Mouse (Mus musculus): Measurements from ENCODE around the gene Angel1. TPM values are rescaled to one million over a fixed set of nuclear protein-coding genes. Genes with fewer than 3 reads are reported as not detected.
A peak's percentile ranks its signal among the peaks of the same experiment; 100 is the strongest.

The Angel1 gene
- polyA plus RNA-seq, 1 experiment from 2014 or later, result 14.7 TPM

- H3K4me3 ChIP-seq, result 0 out of 2 replicates have a peak overlapping the region, but pooled peaks have one; percentile 21
- H3K27ac ChIP-seq, result peak overlapping the region; percentile 83
- no peak for DNase-seq (ENCODE audit: low spot score)
- H3K36me3 ChIP-seq, result peaks cover 52% of the 10 kb centered on the region
- no peaks in the 10 kb centered on the region for H3K9me3 ChIP-seq
- H3K4me1 ChIP-seq (replicated peaks), result peaks cover 58% of the 10 kb centered on the region
- no peaks in the 10 kb centered on the region for H3K27me3 ChIP-seq (ENCODE audit: insufficient read depth, poor library complexity, severe bottlenecking)
These were observed 27.7 kb downstream of the Angel1 start for GRCm38 (mm10) chr12:86698537-86698936.

- 72% methylated on average over 2 of the region's 2 CpGs for WGBS
- no peaks in the 10 kb centered on the region for H3K9me3 ChIP-seq
- H3K4me1 ChIP-seq (replicated peaks), result peaks cover 58% of the 10 kb centered on the region
- no peaks in the 10 kb centered on the region for H3K27me3 ChIP-seq (ENCODE audit: insufficient read depth, poor library complexity, severe bottlenecking)
- peak overlapping the region; percentile 83; the same call in 1 of the 2 replicates for H3K27ac ChIP-seq
- DNase-seq (ENCODE audit: low spot score), result no peak
- peaks cover 49% of the 10 kb centered on the region for H3K36me3 ChIP-seq
- no peak overlapping the region for H3K4me3 ChIP-seq
These were observed 28.3 kb downstream of the Angel1 start for GRCm38 (mm10) chr12:86697996-86698395.

GRCm38 (mm10) chr12:86694441-86694840, 31.8 kb downstream of the Angel1 start:
- Histone ChIP-seq H3K36me3 (peaks cover 76% of the 10 kb centered on the region), H3K27me3 (ENCODE audit: insufficient read depth, poor library complexity, severe bottlenecking) (no peaks in the 10 kb centered on the region), H3K4me3 (no peak overlapping the region), H3K4me1 (replicated peaks) (peaks cover 28% of the 10 kb centered on the region), H3K9me3 (no peaks in the 10 kb centered on the region), H3K27ac (peak overlapping the region; percentile 40; the same call in 1 of the 2 replicates)
- WGBS, result 88% methylated on average over 1 of the region's 1 CpGs
- DNase-seq (ENCODE audit: low spot score), result no peak

DNA sequence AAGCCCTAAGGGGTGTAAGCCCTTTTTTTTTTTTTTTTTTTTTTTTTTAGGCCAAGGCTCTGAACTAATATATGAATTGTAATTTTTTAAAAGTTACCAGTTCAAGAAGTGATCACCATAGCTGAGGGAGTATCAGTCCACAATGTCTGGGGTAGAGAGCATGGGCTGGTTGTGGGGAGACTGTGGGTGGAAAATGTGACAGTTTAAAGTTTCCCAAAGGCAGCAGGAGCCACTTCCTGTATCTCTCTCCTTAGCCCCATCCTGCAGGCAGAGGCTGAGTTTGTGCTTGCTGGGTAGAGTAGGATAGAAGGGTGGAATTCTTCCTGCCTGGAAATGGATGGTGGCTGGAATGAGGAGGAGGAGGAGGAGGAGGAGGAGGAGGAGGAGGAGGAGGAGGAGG, 32.9 kb downstream of the Angel1 start:
- no peak for DNase-seq (ENCODE audit: low spot score)
- H3K9me3 ChIP-seq, result no peaks in the 10 kb centered on the region
- H3K4me1 ChIP-seq (replicated peaks), result peaks cover 18% of the 10 kb centered on the region
- no peak overlapping the region for H3K27ac ChIP-seq
- H3K27me3 ChIP-seq (ENCODE audit: insufficient read depth, poor library complexity, severe bottlenecking), result no peaks in the 10 kb centered on the region
- no peak overlapping the region for H3K4me3 ChIP-seq
- peaks cover 87% of the 10 kb centered on the region for H3K36me3 ChIP-seq

GRCm38 (mm10) chr12:86692471-86693356, 33.5 kb downstream of the Angel1 start:
- no peak for DNase-seq (ENCODE audit: low spot score)
- H3K36me3 ChIP-seq, result peaks cover 94% of the 10 kb centered on the region
- H3K27me3 ChIP-seq (ENCODE audit: insufficient read depth, poor library complexity, severe bottlenecking), result no peaks in the 10 kb centered on the region
- peak overlapping the region; percentile 54; the same call in 1 of the 2 replicates for H3K27ac ChIP-seq
- 76% methylated on average over 5 of the region's 5 CpGs for WGBS
- H3K4me1 ChIP-seq (replicated peaks), result peaks cover 19% of the 10 kb centered on the region
- H3K4me3 ChIP-seq, result no peak overlapping the region
- no peaks in the 10 kb centered on the region for H3K9me3 ChIP-seq

- no peak for DNase-seq (ENCODE audit: low spot score)
- H3K4me3 ChIP-seq, result no peak overlapping the region
- H3K27me3 ChIP-seq (ENCODE audit: insufficient read depth, poor library complexity, severe bottlenecking), result no peaks in the 10 kb centered on the region
- H3K27ac ChIP-seq, result peak overlapping the region; percentile 41; the same call in 1 of the 2 replicates
- 91% methylated on average over 12 of the region's 12 CpGs for WGBS
- no peaks in the 10 kb centered on the region for H3K9me3 ChIP-seq
- H3K4me1 ChIP-seq (replicated peaks), result peaks cover 34% of the 10 kb centered on the region
- H3K36me3 ChIP-seq, result peaks cover 95% of the 10 kb centered on the region
These were observed 35.4 kb downstream of the Angel1 start for GRCm38 (mm10) chr12:86690700-86691485.

DNA sequence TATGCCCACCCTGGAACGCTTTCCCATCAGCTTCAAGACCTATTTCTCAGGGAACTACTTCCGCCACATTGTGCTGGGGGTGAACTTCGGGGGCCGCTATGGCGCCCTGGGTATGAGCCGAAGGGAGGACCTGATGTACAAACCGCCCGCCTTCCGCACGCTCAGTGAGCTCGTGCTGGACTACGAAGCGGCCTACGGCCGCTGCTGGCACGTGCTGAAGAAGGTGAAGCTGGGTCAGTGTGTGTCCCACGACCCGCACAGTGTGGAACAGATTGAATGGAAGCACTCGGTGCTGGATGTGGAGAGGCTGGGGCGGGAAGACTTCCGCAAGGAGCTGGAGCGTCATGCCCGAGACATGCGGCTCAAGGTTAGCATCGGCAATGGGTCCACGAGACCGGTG, 37.3 kb downstream of the Angel1 start:
- Histone ChIP-seq H3K9me3 (no peaks in the 10 kb centered on the region), H3K36me3 (peaks cover 95% of the 10 kb centered on the region), H3K27ac (no peak overlapping the region), H3K4me3 (no peak overlapping the region), H3K4me1 (replicated peaks) (peaks cover 29% of the 10 kb centered on the region), H3K27me3 (ENCODE audit: insufficient read depth, poor library complexity, severe bottlenecking) (no peaks in the 10 kb centered on the region)
- DNase-seq (ENCODE audit: low spot score), result no peak
- WGBS, result 95% methylated on average over 27 of the region's 27 CpGs

GRCm38 (mm10) chr12:86687971-86688573, 38.2 kb downstream of the Angel1 start:
- WGBS, result 85% methylated on average over 4 of the region's 4 CpGs
- H3K36me3 ChIP-seq, result peaks cover 98% of the 10 kb centered on the region
- no peaks in the 10 kb centered on the region for H3K27me3 ChIP-seq (ENCODE audit: insufficient read depth, poor library complexity, severe bottlenecking)
- no peak for DNase-seq (ENCODE audit: low spot score)
- no peak overlapping the region for H3K4me3 ChIP-seq
- H3K27ac ChIP-seq, result peak overlapping the region; percentile 59
- H3K9me3 ChIP-seq, result no peaks in the 10 kb centered on the region
- peaks cover 36% of the 10 kb centered on the region for H3K4me1 ChIP-seq (replicated peaks)

DNA sequence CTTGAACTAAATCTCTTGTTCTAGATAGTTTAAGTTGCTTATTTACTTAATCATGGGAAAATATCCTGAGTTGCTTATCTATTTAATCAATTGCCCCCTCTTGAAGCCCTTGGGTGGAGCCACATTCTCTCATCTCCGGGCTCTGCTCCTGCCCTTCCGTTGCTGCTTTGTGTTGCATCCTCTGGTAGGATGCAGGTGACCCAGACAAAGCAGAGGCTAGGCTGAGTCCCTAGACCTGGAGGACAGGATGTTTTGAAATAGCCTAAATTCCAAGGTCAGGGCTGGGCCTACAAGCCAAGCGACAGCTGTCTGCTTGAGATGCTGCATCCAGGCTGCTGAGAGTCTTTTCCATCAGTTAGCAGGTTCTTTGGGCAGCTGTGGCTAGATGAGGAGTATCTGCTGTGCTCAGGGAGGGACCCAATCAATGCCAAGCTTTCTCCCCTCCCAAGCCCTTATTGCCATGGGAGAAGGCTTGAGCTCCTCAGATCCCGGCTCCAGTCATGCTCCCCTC, 38.8 kb downstream of the Angel1 start:
- no peak overlapping the region for H3K4me3 ChIP-seq
- DNase-seq (ENCODE audit: low spot score), result no peak
- H3K36me3 ChIP-seq, result peaks cover 98% of the 10 kb centered on the region
- 83% methylated on average over 4 of the region's 4 CpGs for WGBS
- H3K4me1 ChIP-seq (replicated peaks), result peaks cover 42% of the 10 kb centered on the region
- no peaks in the 10 kb centered on the region for H3K27me3 ChIP-seq (ENCODE audit: insufficient read depth, poor library complexity, severe bottlenecking)
- peak overlapping the region; percentile 59 for H3K27ac ChIP-seq
- H3K9me3 ChIP-seq, result no peaks in the 10 kb centered on the region

DNA sequence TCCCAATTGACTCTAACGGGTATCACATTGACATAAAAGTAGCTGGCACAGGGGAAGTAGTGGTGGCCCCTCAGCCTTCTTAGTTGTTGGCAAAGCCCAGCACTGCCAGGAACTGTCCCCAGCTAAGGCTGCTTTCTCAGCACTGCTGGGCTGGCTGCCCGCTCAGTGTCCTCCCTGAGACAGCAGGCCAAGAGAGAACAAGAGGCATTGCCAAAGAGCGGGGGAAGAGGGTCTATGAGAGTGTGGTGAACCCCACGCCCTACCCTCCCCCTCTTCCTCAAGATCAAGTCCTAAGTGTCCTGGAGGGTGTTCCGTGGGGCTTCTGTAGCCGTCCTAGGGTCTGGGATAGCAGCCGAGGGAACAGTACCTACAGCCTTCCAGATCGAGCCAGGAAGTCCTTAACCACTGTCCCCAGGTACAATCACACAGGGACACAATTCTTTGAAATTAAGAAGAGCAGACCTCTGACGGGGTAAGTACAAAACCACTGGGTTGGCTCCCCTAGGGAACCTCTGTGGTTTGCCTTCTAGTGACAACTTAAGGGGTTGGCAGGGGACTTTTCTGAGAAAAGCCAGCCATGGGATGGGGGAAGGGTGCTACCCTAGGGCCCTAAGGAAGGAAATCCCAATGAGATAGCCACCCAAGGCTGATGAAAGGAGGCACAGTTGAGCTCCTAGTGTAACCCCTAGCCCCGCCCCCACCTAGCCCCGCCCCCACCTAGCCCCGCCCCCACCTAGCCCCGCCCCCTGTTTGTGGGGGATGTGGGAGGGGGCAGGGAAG, 39.5 kb downstream of the Angel1 start:
- H3K9me3 ChIP-seq, result no peaks in the 10 kb centered on the region
- no peak overlapping the region for H3K4me3 ChIP-seq
- WGBS, result 61% methylated on average over 13 of the region's 13 CpGs
- H3K4me1 ChIP-seq (replicated peaks), result peaks cover 50% of the 10 kb centered on the region
- H3K27me3 ChIP-seq (ENCODE audit: insufficient read depth, poor library complexity, severe bottlenecking), result no peaks in the 10 kb centered on the region
- H3K27ac ChIP-seq, result no peak overlapping the region
- no peak for DNase-seq (ENCODE audit: low spot score)
- peaks cover 92% of the 10 kb centered on the region for H3K36me3 ChIP-seq

DNA sequence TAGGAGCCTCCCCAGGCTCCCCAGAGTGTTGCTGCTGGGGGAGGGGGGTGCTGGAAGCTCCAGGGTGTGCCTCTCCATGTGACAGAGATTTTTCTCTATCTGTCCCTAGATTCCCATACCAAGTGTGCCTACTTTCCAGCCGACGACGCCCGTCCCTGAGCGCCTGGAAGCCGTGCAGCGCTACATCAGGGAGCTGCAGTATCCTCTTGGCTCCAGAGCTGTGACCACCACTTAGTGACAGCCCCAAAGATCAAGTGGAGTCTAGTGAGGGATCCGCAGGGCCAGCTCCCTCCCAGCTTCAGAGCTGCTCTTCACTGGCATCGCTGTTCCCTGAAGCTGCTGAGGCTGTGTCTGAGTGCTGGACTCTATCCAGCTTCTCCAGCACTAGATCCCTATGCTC, 41.0 kb downstream of the Angel1 start:
- Histone ChIP-seq H3K4me3 (no peak overlapping the region), H3K4me1 (replicated peaks) (peaks cover 62% of the 10 kb centered on the region), H3K27me3 (ENCODE audit: insufficient read depth, poor library complexity, severe bottlenecking) (no peaks in the 10 kb centered on the region), H3K36me3 (peaks cover 79% of the 10 kb centered on the region), H3K9me3 (no peaks in the 10 kb centered on the region), H3K27ac (peak overlapping the region; percentile 56; the same call in 1 of the 2 replicates)
- WGBS, result 74% methylated on average over 9 of the region's 9 CpGs
- DNase-seq (ENCODE audit: low spot score), result no peak

DNA sequence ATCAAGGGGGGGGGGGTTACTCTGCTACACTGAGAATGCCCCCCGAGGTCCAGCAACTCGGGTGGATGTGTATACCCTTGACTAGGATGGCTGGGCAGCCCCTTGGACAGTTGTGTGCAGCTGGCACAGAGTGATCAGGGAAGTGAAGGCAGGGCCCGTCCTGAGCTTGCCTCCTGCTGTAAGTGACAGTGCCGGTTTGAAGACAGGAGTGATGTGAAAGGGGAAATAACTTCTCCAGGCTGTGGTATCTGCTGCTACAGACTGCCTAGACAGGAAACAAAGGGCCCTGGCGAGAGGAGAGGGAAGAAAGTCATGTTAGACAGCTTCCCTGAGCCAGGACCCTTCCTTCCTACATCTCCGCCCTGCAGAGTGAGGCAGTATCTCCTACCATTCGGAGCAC, 42.6 kb downstream of the Angel1 start:
- Histone ChIP-seq H3K9me3 (no peaks in the 10 kb centered on the region), H3K36me3 (peaks cover 63% of the 10 kb centered on the region), H3K4me1 (replicated peaks) (peaks cover 77% of the 10 kb centered on the region), H3K27me3 (ENCODE audit: insufficient read depth, poor library complexity, severe bottlenecking) (no peaks in the 10 kb centered on the region), H3K4me3 (no peak overlapping the region), H3K27ac (peak overlapping the region; percentile 46)
- DNase-seq (ENCODE audit: low spot score), result no peak
- 80% methylated on average over 7 of the region's 7 CpGs for WGBS
